Mouse (Mus musculus) CD4-positive helper T cell, adult 2 months (primary cell): ENCODE results near the gene Paics.
"Not testable (repeated sequence)": the region's sequence is repeated elsewhere in the genome, so short reads cannot be mapped to it uniquely, and the experiment has no call there.

Experiments used
- DNase-seq: peaks from one replicate; pipeline ENCODE4 v3.0.0-alpha.2; 2012; ENCODE audit warnings: low read depth, missing footprints, low spot score

The Paics gene

DNA sequence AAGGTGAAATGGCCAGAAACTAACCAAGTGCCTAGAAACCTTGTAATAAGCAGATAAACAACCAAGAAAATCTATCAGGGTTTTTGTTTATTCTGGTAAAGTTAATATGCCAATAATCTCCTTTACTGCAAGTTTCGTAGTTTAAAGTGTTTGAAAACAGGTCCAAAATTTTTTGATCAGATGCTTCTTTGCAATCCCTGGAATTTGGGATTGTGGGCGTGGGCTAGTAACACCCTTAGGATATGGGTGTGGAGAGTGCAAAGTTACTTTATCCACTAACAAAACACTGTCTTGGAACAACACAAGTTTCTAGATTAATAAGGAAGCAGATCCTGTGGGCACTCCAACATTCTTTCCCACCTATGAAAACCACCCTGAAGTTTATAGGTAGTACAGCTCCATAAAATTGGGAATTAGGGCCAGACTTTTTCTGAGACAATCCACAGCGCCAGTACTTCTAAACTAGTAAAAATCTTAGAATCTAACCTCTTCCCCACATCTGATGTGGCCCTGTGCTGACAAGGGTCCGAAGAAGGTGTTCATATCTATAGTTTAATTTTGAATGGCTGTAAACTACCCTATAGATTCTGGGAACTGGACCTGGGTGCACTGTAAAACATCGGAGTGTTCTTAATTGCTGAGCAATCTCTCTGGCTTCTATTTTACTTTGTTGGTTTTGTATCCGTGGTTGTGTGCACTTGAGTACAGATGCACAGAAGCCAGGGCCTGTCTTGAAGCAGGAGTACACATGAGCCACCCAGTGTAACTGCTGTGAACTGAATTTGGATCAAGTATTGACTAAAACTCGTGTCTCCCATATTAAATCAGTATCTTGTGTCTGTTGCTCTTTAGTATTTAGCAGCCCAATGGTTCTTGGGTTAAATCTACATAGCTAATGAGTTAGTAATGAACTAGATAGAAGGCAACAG lies 1.3 kb downstream of the Paics start:
- DNase-seq: no peak

DNA sequence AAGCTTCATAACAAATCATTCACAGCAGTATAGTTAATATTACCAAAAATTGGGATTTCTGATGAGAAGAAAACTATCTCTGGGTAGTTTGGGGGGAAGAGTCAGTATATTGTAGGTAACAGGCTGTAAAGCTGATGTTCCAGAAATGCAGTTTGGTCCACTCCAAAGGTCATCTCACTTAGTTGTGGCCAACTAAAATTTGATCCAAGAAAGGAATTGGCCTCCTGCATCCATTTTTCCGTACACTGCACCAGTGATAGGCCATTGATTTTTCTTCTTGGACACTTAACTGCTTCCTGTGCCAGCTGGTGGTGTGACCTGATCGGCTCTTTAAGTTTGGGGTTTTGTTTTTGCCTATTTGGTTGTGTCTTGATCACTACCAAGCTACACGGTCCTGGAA lies 2.7 kb downstream of the Paics start:
- no peak for DNase-seq

DNA sequence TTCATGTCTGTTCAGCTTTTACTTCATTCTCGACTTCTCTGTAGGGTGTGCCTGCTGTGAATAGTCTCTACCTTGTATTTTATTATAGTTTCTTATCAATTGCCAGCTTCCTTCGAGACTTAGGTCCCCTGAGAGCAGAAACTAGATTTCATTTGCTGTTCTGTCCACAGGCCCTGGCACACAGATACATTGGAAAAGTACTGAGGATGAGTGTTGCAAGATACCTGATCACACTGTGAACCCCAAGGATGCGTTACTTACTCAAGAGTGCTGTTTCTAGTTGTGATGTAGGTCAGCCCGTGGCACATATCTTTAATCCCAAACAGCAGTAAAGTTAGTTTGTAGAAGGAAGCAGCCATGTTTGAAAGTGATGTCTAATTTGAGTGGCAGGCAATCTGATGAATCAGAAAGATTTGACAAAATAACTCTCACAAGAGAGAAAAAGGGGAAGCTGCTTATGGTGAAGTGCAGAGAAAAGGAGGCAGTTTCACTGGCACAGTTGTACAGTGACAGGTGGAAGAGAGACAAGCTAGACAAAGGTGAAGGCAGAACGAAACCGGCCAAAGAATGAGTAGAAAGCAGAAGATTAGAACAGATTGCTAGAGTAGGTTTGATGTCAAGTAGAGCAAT lies 3.3 kb downstream of the Paics start:
- no peak for DNase-seq

DNA sequence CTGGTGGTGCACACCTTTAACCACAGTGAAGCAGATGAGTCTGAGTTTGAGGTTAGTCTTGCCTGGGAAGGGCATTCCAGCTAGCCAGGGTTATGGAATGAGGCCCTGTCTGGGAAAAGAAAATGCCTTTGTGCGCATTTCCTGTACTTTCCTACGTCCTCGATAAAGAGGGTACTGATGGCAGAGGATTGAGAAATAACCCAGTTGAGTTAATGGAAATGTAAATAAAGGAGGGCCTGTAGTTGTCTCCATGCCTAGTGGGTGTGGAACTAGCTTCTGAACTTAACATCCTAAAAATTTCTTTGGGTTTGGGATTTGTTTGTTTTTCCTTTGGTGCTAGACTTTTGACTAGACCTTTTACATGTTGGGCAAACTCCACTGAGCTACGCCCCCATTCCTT lies 4.4 kb downstream of the Paics start:
- no peak for DNase-seq

DNA sequence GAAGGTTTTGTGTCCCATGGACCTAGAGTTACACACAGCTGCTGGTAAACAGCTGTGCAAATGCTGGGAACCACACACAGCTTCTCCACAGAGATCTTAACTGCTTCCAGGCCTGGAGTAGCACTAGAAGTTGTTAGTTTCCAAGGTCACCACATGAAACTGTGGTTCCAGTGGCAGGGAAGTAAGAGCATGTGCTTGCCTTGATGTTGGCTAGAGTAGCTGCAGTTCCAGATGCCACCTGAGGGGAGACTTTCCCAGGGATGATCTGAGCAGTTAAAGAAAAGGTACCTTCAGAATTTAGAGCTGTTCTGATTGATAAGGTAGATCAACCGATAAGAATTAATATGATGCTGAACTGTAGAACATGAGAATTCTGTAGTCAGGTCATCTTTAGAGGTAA lies 6.8 kb downstream of the Paics start:
- peak; percentile 21 for DNase-seq

DNA sequence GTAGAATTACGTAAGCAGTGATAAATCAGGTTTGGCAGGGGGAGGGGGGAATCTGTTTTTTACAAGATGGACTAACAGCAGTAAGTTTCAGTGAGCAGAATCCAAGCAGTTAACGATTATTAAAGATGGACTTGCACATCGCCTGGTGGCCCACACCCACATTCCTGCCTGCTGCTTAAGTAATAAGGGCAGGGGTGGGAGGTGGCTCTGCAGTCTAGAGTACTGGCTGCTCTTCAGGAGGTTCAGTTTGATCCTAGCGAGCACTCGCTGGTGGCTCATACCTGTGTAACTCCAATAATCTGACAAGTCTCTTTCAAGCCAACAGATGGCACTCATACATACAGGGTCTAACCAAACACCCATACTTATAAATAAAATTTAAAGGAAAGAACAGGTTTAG lies 8.5 kb downstream of the Paics start:
- no peak for DNase-seq

DNA sequence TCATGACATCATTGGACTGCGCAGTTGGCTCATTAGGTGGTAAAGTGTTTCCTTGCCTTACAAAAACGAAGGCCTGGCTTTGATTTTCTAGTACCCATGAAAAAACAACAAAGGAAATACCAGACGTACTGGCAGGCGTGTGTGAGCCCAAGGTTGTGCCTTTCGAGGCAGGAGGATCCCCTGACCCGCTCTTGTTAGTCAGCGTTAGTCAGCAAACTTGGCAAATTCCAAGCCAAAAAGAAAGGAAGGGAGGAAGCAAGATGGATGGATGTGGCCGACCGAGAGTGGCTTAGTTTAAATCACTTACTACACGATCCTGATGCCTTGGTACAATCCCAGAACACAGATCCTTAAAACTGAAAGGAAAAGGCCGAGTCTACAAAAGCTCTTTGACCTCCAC lies 11.4 kb downstream of the Paics start:
- DNase-seq: no peak

DNA sequence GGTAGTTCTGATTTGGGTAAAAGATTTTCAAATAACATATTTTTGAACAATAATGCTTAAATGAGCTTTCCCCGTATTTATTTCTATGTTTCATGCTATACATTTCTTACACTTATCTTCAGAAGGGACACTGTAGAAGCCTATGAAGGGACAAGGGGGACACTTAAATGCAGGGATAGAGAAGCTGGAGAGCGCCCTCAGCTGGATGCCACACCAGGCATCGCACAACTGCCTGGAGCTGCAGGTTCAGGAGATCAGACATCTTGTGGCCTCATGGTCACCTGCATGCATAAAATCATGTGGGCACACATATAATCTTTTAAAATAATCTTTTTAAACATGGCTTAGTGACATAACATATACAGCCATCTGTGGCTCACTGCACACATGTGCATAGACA lies 13.5 kb downstream of the Paics start:
- no peak for DNase-seq

DNA sequence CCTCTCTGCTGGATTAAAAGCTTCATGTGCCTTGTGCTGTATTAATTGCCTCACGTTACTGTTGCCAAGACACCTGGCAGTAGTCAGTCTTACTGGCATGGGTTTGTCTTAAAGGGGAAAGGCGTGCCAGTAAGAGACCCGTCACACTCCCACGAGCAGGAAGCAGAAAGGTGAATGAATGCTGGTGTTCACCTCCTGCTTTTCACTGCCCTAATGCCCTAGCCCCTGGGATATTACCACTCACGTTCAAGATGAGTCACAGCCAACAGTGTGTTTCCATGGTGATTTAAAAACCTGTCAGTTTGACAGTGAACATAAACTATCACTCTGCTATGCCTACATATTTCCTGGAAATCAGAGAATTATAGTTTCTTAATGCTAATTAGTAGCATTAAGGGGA lies 18.1 kb downstream of the Paics start:
- no peak for DNase-seq

DNA sequence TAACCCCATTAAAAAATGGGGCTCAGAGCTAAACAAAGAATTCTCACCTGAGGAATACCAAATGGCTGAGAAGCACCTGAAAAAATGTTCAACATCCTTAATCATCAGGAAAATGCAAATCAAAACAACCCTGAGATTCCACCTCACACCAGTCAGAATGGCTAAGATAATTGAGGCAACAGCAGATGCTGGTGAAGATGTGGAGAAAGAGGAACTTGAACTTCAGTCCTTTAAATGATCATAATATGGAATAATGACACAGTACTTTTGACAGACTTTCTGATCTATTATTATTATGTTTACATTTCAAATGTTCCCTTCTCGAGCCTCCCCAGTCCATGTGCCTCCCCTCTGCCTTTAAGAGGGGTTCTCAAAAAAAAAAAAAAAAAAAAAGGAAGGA lies 20.0 kb downstream of the Paics start:
- not testable (repeated sequence) for DNase-seq

DNA sequence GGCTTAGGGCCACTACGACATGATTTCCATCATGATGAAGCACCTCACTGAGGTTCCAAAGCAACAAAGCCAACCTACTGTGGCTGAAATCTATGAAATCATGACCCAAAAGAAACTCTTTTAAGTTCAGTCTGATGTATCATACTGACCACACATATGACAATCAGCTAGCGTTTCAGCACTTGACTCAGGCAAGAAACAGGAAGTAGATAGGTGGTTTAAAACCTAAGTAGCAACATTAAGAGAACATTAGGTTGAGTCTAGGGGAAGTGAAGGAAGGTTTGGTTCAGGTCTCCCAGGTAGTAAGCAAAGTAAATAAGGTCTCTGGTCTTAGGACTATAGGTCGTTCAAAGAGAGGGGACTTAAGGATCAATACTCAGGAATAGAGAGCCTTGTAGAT lies 22.4 kb downstream of the Paics start:
- no peak for DNase-seq

DNA sequence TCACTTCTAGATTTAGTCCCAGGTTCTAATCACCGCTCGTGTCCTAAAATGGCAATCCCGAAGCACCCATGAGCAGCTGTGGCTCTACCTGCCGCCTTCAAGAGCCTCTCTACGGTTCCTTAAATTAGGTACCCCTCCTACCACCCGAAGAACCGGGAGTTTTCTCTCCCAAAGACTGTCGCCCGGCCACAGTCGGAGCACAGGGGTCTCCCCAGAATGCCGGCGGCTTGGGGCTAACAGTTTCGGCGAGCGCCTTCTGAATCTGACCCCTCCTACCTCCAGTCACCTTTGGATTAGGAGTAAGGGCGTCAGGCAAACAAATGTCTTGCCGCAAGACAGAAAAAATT lies 23.1 kb downstream of the Paics start:
- DNase-seq: no peak

DNA sequence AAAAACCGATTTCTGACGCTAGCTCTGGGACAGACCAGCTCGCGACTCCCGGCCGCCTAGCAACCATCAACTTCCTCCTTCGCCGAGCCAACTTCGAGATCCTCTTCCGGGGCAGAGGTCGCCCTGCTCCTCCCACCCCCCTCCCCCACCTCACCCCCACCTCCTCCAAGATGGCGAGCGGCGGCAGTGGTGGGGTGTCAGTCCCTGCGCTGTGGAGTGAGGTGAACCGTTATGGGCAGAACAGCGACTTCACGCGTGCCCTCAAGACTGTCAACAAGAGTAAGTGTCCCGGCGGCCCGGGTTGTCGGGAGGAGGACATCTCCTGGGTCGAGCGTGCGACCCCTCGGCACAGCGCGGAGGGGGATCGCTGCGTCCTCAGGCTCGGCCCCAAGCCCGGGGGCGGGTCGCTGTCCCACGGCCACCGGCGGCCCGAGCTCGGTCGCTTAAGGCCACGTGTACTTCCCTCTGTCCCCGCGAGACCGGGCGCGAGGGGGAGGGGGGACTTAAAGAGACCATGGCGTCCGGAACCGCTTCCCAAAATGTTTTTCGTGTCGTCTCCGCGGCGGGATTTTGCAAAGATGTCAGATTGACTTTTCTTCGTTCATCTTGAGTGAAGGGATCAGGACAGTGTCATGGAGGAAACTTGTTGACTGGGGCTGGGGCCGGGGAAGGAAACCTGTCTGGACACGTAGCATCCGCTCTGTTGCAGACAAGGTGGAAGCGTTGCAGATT lies 23.6 kb downstream of the Paics start, which contains the start of gene Srp72:
Gene Srp72, plus strand, starts transcription at position 130 of the 732 bp plus-strand sequence.
- peak; percentile 90 for DNase-seq

DNA sequence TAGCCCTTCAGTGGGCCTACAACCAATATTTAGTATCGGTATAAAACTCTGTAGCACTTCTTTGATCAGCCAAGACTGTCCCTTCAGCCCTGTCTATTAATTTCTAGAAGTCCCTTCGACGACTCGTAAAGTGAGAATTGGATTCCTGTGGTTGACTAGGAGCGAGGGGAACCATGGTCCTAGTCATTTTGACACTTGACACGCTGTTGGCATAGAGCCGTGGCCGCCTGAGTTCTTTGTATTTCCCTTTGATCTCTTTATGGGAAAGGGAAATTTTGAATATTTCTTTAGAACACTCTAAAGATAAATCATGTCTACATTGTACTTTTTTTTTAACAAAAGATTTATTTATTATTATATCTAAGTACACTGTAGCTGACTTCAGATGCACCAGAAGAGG lies 24.6 kb downstream of the Paics start:
- peak; percentile 25 for DNase-seq

DNA sequence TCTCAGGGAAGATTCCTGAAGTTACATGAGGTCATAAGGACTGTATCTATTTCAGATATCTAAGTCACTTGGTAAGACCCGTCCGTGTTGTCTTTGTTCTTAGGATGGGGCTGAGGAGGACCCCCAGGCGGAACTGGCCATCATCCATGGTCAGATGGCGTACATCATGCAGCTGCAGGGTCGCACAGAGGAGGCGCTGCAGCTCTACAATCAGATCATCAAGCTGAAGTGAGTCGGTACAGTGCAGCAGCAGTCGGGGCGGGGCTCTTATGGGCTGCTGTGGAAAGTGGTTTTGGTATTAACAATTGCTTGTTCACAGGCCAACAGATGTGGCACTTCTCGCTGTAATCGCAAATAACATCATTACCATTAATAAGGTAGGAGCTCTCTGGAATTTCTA lies 32.9 kb downstream of the Paics start:
- no peak for DNase-seq

DNA sequence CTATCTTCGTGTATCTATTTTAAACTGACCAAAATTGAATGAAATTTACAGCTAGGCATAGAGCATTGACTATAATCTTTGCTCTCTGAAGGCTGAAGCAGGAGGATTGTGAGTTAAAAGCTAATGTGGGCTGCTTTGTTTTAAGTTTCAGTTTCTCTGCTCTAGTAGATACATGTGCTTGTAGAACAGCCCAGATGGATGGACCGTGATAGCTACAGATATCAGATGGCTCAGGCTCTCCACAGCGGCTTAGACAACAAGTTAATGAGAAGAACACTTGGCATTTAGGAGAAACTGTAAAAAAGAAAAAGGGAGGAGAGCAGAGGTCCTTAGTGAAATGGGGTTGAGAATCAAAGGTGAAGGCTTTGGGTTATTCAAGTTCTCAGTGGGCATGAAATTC lies 39.7 kb downstream of the Paics start:
- DNase-seq: no peak

DNA sequence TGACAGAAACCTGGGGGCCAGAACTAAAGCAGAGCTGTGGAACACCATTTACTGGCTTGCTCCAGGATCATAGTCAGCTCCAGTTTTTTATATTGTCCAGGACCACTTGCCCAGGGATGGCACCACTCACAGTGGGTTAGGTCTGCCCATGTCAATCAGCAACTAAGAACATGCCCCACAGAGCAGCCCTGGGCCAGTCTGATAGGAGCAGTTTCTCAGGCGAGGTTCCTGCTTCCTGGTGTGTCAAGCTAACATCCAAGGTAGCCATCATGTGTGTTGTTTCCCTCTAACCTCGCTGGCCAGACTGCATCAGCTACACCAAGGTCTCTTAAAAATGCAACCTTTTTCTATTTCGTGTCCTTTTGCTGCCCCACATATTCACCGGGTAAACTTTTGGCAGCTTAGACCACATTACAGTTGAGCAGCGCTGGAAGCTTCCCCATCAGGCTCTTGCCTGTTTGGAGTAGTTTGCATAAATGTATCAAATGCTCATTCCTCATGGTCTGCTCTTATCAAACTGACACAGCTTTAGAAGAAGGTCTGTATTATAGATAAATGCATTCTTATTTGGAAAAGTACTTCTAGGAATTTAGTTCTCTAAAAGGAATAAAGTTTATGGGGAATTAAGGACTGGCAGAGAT lies 42.2 kb downstream of the Paics start:
- no peak for DNase-seq

DNA sequence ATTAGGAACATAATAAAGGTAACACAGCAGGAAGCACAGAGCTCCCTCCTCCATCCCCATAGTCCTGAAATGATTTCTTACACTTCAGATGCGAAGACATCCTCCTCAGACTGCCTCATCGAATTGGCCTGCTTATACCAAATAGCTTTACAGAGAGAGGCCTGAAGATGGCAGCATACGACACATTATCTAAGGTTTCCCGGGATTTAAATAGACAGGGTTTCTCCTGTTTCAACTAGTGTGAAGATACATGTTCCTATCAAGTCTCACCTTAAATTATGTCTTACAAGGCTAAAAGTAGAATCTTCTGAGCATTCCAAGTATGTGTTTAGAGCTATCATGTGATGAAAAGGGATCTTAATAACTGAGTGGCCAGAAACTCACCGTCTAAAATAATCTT lies 47.3 kb downstream of the Paics start:
- no peak for DNase-seq

DNA sequence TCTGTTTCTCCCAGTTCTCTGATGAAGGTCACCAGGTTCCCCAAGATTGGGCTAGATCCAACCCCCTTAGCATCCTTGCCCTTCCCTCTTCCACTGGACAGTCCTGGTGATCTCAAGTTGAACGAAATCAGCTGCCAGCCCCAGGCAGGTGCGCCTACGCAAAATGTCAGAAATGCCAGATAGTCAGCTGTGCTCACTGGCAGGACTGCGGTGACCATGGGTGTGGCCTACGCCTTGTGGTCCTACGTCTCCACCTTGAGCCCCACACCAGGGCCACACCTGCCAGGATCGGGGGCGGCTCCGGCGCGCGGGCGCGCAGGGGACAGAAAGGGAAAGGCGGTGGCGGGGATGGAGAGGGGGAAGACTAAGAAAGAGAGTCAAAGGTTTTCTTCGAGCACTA lies 50.1 kb downstream of the Paics start:
- no peak for DNase-seq

DNA sequence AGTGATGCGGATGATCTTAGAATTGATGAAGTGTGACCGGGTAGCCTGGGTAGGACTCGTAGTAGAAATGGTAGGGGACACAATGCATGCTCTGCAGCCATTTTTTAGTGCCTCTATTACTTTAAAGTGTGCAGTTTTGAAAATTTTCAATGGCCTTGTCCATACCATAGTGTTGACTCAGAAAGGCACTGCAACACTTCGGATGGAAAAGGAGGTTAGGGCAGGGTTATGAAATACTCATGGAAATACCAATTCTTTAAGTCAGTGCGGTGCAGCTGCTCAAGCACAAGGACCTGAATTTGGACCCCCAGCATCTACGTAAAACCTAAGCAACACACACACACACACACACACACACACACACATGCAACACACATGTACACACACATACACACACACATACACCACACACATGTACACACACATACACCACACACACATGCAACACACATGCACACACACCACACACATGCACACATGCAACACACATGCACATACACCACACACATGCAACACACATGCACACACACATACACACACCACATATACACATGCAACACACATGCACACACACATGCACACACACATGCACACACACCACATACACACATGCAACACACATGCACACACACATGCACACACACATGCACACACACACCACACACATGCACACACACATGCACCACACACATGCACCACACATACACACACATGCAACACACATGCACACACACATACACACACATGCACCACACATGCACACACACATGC lies 53.1 kb downstream of the Paics start, which contains the start of gene Arl9:
Gene Arl9, plus strand, starts transcription at position 5 of the 771 bp plus-strand sequence.
- DNase-seq: no peak

DNA sequence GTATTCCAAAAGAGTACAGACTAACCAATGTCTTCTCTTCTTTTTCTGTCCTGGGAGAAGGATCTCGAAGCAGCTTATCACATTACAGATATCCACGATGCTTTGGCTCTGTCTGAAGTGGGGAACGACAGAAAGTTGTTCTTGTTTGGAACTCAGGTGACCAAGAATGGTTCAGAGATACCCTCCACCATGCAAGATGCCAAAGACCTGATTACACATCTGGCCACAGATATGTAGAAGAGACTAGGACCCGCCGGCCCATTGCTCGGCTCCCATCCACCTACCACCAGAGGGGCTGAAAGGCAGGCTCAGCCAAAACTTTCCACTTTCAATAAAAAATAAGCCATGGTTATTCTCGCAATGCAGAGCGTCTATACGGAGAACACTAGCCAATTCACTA lies 59.2 kb downstream of the Paics start:
- no peak for DNase-seq
